Mouse (Mus musculus): ENCODE measurements around the gene Brms1. TPM values are rescaled to one million over a fixed set of nuclear protein-coding genes. Genes with fewer than 3 reads are reported as not detected.

The Brms1 gene
- polyA plus RNA-seq, 1 experiment from 2014 or later: 40.2 TPM

GRCm38 (mm10) chr19:5067040-5067799, 26.1 kb downstream of the Brms1 start:
- peak overlapping the region; percentile 70 for H3K27ac ChIP-seq
- no peak for ATAC-seq (replicated peaks; ENCODE audit: low FRiP score, low read depth)
- H3K9ac ChIP-seq (ENCODE audit: low read depth, low read length): no peak overlapping the region
- H3K36me3 ChIP-seq (ENCODE audit: insufficient read depth, low read length): no peaks in the 10 kb centered on the region
- no peak for DNase-seq (ENCODE audit: low spot score)
- peaks cover 27% of the 10 kb centered on the region for H3K4me1 ChIP-seq (replicated peaks; ENCODE audit: insufficient read depth, low read length)
- peak overlapping the region; percentile 86 for H3K4me2 ChIP-seq (ENCODE audit: low read length)
- TF ChIP-seq CTCF (IDR thresholded peaks at IDR 0.05; ENCODE audit: low read depth): no peak
- peak overlapping the region; percentile 50; the same call in 1 of the 2 replicates for H3K4me3 ChIP-seq (replicated peaks; ENCODE audit: low read depth, low read length)
- H3K9me3 ChIP-seq (replicated peaks; ENCODE audit: low read length): no peaks in the 10 kb centered on the region
- WGBS: 8% methylated on average over 15 of the region's 15 CpGs
- no peaks in the 10 kb centered on the region for H3K27me3 ChIP-seq (ENCODE audit: insufficient read depth, low read length)

GRCm38 (mm10) chr19:5067867-5068569, 26.9 kb downstream of the Brms1 start, which contains the start of gene Cd248:
Gene Cd248 (plus strand): TSS chr19:5068078.
- ATAC-seq (replicated peaks; ENCODE audit: low FRiP score, low read depth) (0 out of 2 replicates have a peak, but pooled peaks have one; percentile 11), DNase-seq (ENCODE audit: low spot score) (peak; percentile 82)
- Histone ChIP-seq H3K4me1 (replicated peaks; ENCODE audit: insufficient read depth, low read length) (peaks cover 27% of the 10 kb centered on the region), H3K27me3 (ENCODE audit: insufficient read depth, low read length) (no peaks in the 10 kb centered on the region), H3K4me3 (replicated peaks; ENCODE audit: low read depth, low read length) (peak within 1 kb of the TSS; percentile 50), H3K9me3 (replicated peaks; ENCODE audit: low read length) (no peaks in the 10 kb centered on the region), H3K9ac (ENCODE audit: low read depth, low read length) (peak within 1 kb of the TSS; percentile 64), H3K36me3 (ENCODE audit: insufficient read depth, low read length) (no peaks in the 10 kb centered on the region), H3K4me2 (ENCODE audit: low read length) (peak within 1 kb of the TSS; percentile 86), H3K27ac (peak within 1 kb of the TSS; percentile 70)
- no peak for TF ChIP-seq CTCF (IDR thresholded peaks at IDR 0.05; ENCODE audit: low read depth)
- 2% methylated on average over 53 of the region's 56 CpGs for WGBS

GRCm38 (mm10) chr19:5068570-5069234, 27.5 kb downstream of the Brms1 start:
- peak; percentile 15; the same call in 1 of the 2 replicates for ATAC-seq (replicated peaks; ENCODE audit: low FRiP score, low read depth)
- peaks cover 27% of the 10 kb centered on the region for H3K4me1 ChIP-seq (replicated peaks; ENCODE audit: insufficient read depth, low read length)
- TF ChIP-seq CTCF (IDR thresholded peaks at IDR 0.05; ENCODE audit: low read depth): 0 out of 2 replicates have a peak, but pooled peaks have one; percentile 8

GRCm38 (mm10) chr19:5069486-5069885, 28.3 kb downstream of the Brms1 start:
- WGBS: 74% methylated on average over 5 of the region's 5 CpGs

More at GRCm38 (mm10) chr19:5068570-5069234, 27.5 kb downstream of the Brms1 start:
- 25% methylated on average over 21 of the region's 21 CpGs for WGBS
- DNase-seq (ENCODE audit: low spot score): no peak
- Histone ChIP-seq H3K9ac (ENCODE audit: low read depth, low read length) (peak overlapping the region; percentile 64), H3K9me3 (replicated peaks; ENCODE audit: low read length) (no peaks in the 10 kb centered on the region), H3K27ac (peak overlapping the region; percentile 70; the same call in 1 of the 2 replicates), H3K27me3 (ENCODE audit: insufficient read depth, low read length) (no peaks in the 10 kb centered on the region), H3K4me2 (ENCODE audit: low read length) (peak overlapping the region; percentile 86), H3K4me3 (replicated peaks; ENCODE audit: low read depth, low read length) (peak overlapping the region; percentile 50), H3K36me3 (ENCODE audit: insufficient read depth, low read length) (no peaks in the 10 kb centered on the region)

GRCm38 (mm10) chr19:5069978-5070377, 28.8 kb downstream of the Brms1 start:
- H3K9ac ChIP-seq (ENCODE audit: low read depth, low read length): no peak overlapping the region
- no peak overlapping the region for H3K27ac ChIP-seq
- no peaks in the 10 kb centered on the region for H3K9me3 ChIP-seq (replicated peaks; ENCODE audit: low read length)
- peaks cover 27% of the 10 kb centered on the region for H3K4me1 ChIP-seq (replicated peaks; ENCODE audit: insufficient read depth, low read length)
- no peak for TF ChIP-seq CTCF (IDR thresholded peaks at IDR 0.05; ENCODE audit: low read depth)
- no peaks in the 10 kb centered on the region for H3K36me3 ChIP-seq (ENCODE audit: insufficient read depth, low read length)
- peak overlapping the region; percentile 86 for H3K4me2 ChIP-seq (ENCODE audit: low read length)
- H3K4me3 ChIP-seq (replicated peaks; ENCODE audit: low read depth, low read length): 0 out of 2 replicates have a peak overlapping the region, but pooled peaks have one; percentile 7
- no peaks in the 10 kb centered on the region for H3K27me3 ChIP-seq (ENCODE audit: insufficient read depth, low read length)
- DNase-seq (ENCODE audit: low spot score) (no peak), ATAC-seq (replicated peaks; ENCODE audit: low FRiP score, low read depth) (no peak)
- WGBS: 72% methylated on average over 7 of the region's 7 CpGs

More at GRCm38 (mm10) chr19:5069486-5069885, 28.3 kb downstream of the Brms1 start:
- no peak for DNase-seq (ENCODE audit: low spot score)
- Histone ChIP-seq H3K9ac (ENCODE audit: low read depth, low read length) (no peak overlapping the region), H3K27me3 (ENCODE audit: insufficient read depth, low read length) (no peaks in the 10 kb centered on the region), H3K27ac (no peak overlapping the region), H3K4me3 (replicated peaks; ENCODE audit: low read depth, low read length) (no peak overlapping the region), H3K36me3 (ENCODE audit: insufficient read depth, low read length) (no peaks in the 10 kb centered on the region), H3K4me2 (ENCODE audit: low read length) (peak overlapping the region; percentile 86), H3K9me3 (replicated peaks; ENCODE audit: low read length) (no peaks in the 10 kb centered on the region), H3K4me1 (replicated peaks; ENCODE audit: insufficient read depth, low read length) (peaks cover 27% of the 10 kb centered on the region)
- TF ChIP-seq CTCF (IDR thresholded peaks at IDR 0.05; ENCODE audit: low read depth): no peak
- ATAC-seq (replicated peaks; ENCODE audit: low FRiP score, low read depth): no peak

- no peaks in the 10 kb centered on the region for H3K27me3 ChIP-seq (ENCODE audit: insufficient read depth, low read length)
- H3K27ac ChIP-seq: peak overlapping the region; percentile 76; the same call in 1 of the 2 replicates
- H3K36me3 ChIP-seq (ENCODE audit: insufficient read depth, low read length): no peaks in the 10 kb centered on the region
- H3K4me1 ChIP-seq (replicated peaks; ENCODE audit: insufficient read depth, low read length): peaks cover 25% of the 10 kb centered on the region
- H3K9me3 ChIP-seq (replicated peaks; ENCODE audit: low read length): no peaks in the 10 kb centered on the region
- ATAC-seq (replicated peaks; ENCODE audit: low FRiP score, low read depth) (no peak), DNase-seq (ENCODE audit: low spot score) (no peak)
- WGBS: 17% methylated on average over 11 of the region's 11 CpGs
- peak overlapping the region; percentile 32; the same call in 1 of the 2 replicates for H3K9ac ChIP-seq (ENCODE audit: low read depth, low read length)
- H3K4me3 ChIP-seq (replicated peaks; ENCODE audit: low read depth, low read length): peak overlapping the region; percentile 49
- no peak for TF ChIP-seq CTCF (IDR thresholded peaks at IDR 0.05; ENCODE audit: low read depth)
- H3K4me2 ChIP-seq (ENCODE audit: low read length): peak overlapping the region; percentile 86
Observed at GRCm38 (mm10) chr19:5071077-5071476, 29.9 kb downstream of the Brms1 start.

Measured in kidney, postnatal 0 days (tissue).